Mouse (Mus musculus) cerebellum, adult 2 months (tissue): ENCODE measurements around the gene Gm20458.

Source experiments
- CTCF ChIP-seq: fragments of 200-500 bp; IDR thresholded peaks from 2 replicates; pipeline ENCODE4 v1.5.1; 2011; ENCODE audit warnings: low read depth, mild to moderate bottlenecking, control low read depth, low read length, moderate library complexity, borderline replicate concordance; ENCODE audit not compliant: insufficient read depth
- POLR2A ChIP-seq: fragments of 200-500 bp; IDR thresholded peaks from 2 replicates; pipeline ENCODE4 v1.6.1; 2011; ENCODE audit warnings: low read length, control low read depth, borderline replicate concordance; ENCODE audit not compliant: insufficient read depth

DNA sequence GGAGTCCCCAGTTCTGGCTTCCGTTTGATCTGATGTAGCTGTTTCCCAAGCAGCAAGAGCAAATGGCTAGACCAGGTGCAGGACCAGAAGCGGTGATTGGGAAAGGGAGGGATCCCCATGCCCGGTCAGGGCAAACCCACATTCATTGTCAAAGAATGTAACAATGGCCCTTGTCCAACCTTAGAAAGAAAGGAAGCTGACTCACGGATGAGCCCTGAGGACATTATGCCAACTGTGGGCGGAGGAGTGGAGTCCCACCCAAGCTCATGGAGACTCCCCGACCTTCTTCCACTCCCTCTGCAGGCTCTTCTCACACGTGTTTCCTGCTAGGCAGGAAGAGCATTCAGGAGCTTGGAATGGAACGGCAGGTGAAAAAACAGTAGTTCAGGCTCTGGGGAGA, 52.6 kb downstream of the Gm20458 start:
- TF ChIP-seq POLR2A (no peak), CTCF (no peak)
